ENCODE assay signal across 19 mouse cellular contexts in genomic region chr9:58399609-58400008, GRCm38 (mm10). TPM values are rescaled to one million over a fixed set of nuclear protein-coding genes. Genes with fewer than 3 reads are reported as not detected.
DNase-seq lines count a peak whose midpoint lies in the region; ATAC-seq and TF ChIP-seq lines count a peak whose summit lies in the region.
"Had no signal": no experiment of that assay in that cellular context is flagged by ENCODE, and none has a peak within 500 bp of the region (broad histone marks: within the 10 kb centered on the region; RNA-seq: fewer than 3 reads in every experiment).

No protein-coding gene starts in this region.

- H3K4me1 ChIP-seq in intestine, embryonic 14.5 days (replicated peaks; ENCODE audit: control insufficient read depth, insufficient read depth, low read length), result no peaks in the 10 kb centered on the region; the same call in 1 of the 2 replicates
- H3K4me1 ChIP-seq in intestine, embryonic 15.5 days (replicated peaks), result no peaks in the 10 kb centered on the region
- no peaks in the 10 kb centered on the region for H3K4me1 ChIP-seq in MEL (ENCODE audit: control insufficient read depth in 1 of 2, insufficient read depth in 2 of 2, low read length in 2 of 2)
- no peaks in the 10 kb centered on the region for H3K4me1 ChIP-seq in limb, embryonic 10.5 days
- no peaks in the 10 kb centered on the region for H3K4me1 ChIP-seq in midbrain, embryonic 11.5 days (ENCODE audit: control insufficient read depth, insufficient read depth, low read length)
- H3K4me1 ChIP-seq: forebrain, embryonic 13.5 days; limb, embryonic 12.5 days; liver, embryonic 15.5 days; midbrain, embryonic 13.5 days had no signal

- no peak overlapping the region for H3K4me2 ChIP-seq in intestine, embryonic 14.5 days (ENCODE audit: low read length)
- no peak overlapping the region for H3K4me2 ChIP-seq in intestine, embryonic 15.5 days (replicated peaks)
- H3K4me2 ChIP-seq in midbrain, embryonic 11.5 days, result no peak overlapping the region
- H3K4me2 ChIP-seq: forebrain, embryonic 13.5 days; hindbrain, embryonic 14.5 days; limb, embryonic 12.5 days; liver, embryonic 15.5 days; midbrain, embryonic 13.5 days had no signal

- H3K4me3 ChIP-seq in intestine, embryonic 14.5 days (ENCODE audit: low read depth, low read length), result no peak overlapping the region
- H3K4me3 ChIP-seq in intestine, embryonic 15.5 days (replicated peaks), result no peak overlapping the region
- H3K4me3 ChIP-seq in MEL (ENCODE audit: control insufficient read depth in 1 of 2, insufficient read depth in 1 of 2, low read depth in 2 of 2, low read length in 2 of 2), result no peak overlapping the region
- H3K4me3 ChIP-seq in limb, embryonic 10.5 days, result no peak overlapping the region
- no peak overlapping the region for H3K4me3 ChIP-seq in midbrain, embryonic 11.5 days (ENCODE audit: low read depth, low read length)
- H3K4me3 ChIP-seq: forebrain, embryonic 13.5 days; limb, embryonic 12.5 days; liver, embryonic 15.5 days; midbrain, embryonic 13.5 days had no signal

- peak; percentile 63 for DNase-seq in intestine, embryonic 14.5 days (ENCODE audit: low spot score)
- DNase-seq in A20 (ENCODE audit: low read depth, low spot score), result peak; percentile 4
- peak; percentile 11 for DNase-seq in MEL (ENCODE audit: low read depth, low spot score)
- peak; percentile 55 for DNase-seq in limb, embryonic 10.5 days (ENCODE audit: low spot score)
- DNase-seq in midbrain, embryonic 11.5 days (ENCODE audit: low spot score, missing footprints), result no peak
- DNase-seq in frontal cortex, postnatal 36 days (ENCODE audit: low spot score in 2 of 2), result no peak
- DNase-seq: cerebellum, postnatal 25 days; heart, adult 11 months; kidney, adult 2 months; lung, postnatal 36 days had no signal

- no peak overlapping the region for H3K9ac ChIP-seq in intestine, embryonic 14.5 days (ENCODE audit: low read length)
- no peak overlapping the region for H3K9ac ChIP-seq in intestine, embryonic 15.5 days
- no peak overlapping the region for H3K9ac ChIP-seq in MEL (ENCODE audit: control insufficient read depth, low read depth, low read length, poor library complexity, severe bottlenecking)
- H3K9ac ChIP-seq in midbrain, embryonic 11.5 days (ENCODE audit: low read length), result no peak overlapping the region
- H3K9ac ChIP-seq: forebrain, embryonic 13.5 days; hindbrain, embryonic 14.5 days; limb, embryonic 12.5 days; liver, embryonic 15.5 days; midbrain, embryonic 13.5 days had no signal

- H3K79me2 ChIP-seq in MEL (ENCODE audit: control insufficient read depth, insufficient read depth, low read length, poor library complexity), result no peaks in the 10 kb centered on the region

- no peak overlapping the region for H3K27ac ChIP-seq in intestine, embryonic 14.5 days (ENCODE audit: low read depth)
- no peak overlapping the region for H3K27ac ChIP-seq in intestine, embryonic 15.5 days
- H3K27ac ChIP-seq in MEL (ENCODE audit: control insufficient read depth, low read depth, low read length), result no peak overlapping the region
- no peak overlapping the region for H3K27ac ChIP-seq in limb, embryonic 10.5 days
- H3K27ac ChIP-seq in midbrain, embryonic 11.5 days (ENCODE audit: low read depth, low read length), result no peak overlapping the region
- H3K27ac ChIP-seq: forebrain, embryonic 13.5 days; hindbrain, embryonic 14.5 days; limb, embryonic 12.5 days; liver, embryonic 15.5 days; midbrain, embryonic 13.5 days had no signal

- no peak for TF ChIP-seq EP300 in MEL (IDR thresholded peaks at IDR 0.05; ENCODE audit: low read depth in 1 of 2, low read length in 2 of 2)

- no peaks in the 10 kb centered on the region for H3K9me3 ChIP-seq in intestine, embryonic 14.5 days (ENCODE audit: control insufficient read depth, low read length)
- H3K9me3 ChIP-seq in intestine, embryonic 15.5 days, result no peaks in the 10 kb centered on the region
- no peaks in the 10 kb centered on the region for H3K9me3 ChIP-seq in MEL (replicated peaks; ENCODE audit: insufficient read depth, low read length)
- no peaks in the 10 kb centered on the region for H3K9me3 ChIP-seq in limb, embryonic 10.5 days (replicated peaks)
- H3K9me3 ChIP-seq in midbrain, embryonic 11.5 days (ENCODE audit: control insufficient read depth, low read length), result no peaks in the 10 kb centered on the region
- H3K9me3 ChIP-seq: forebrain, embryonic 13.5 days; limb, embryonic 12.5 days; liver, embryonic 15.5 days; midbrain, embryonic 13.5 days had no signal

- no peak for TF ChIP-seq CTCF in MEL (IDR thresholded peaks at IDR 0.05 in 2 of 3, conservative IDR thresholded peaks at IDR 0.05 in 1 of 3; ENCODE audit: control insufficient read depth in 1 of 3, insufficient read depth in 1 of 3, low read depth in 2 of 3, low read length in 3 of 3, poor library complexity in 1 of 3, severe bottlenecking in 1 of 3)

- no peak for ATAC-seq in intestine, embryonic 14.5 days (replicated peaks; ENCODE audit: low FRiP score, low TSS enrichment, low read depth)
- ATAC-seq in intestine, embryonic 15.5 days, result no peak
- ATAC-seq in midbrain, embryonic 11.5 days (ENCODE audit: low FRiP score), result no peak
- ATAC-seq: forebrain, embryonic 13.5 days; midbrain, embryonic 13.5 days had no signal

- TF ChIP-seq POLR2A in MEL (IDR thresholded peaks at IDR 0.05; ENCODE audit: control insufficient read depth in 1 of 2, insufficient read depth in 1 of 2, low read depth in 1 of 2, low read length in 2 of 2, poor library complexity in 1 of 2), result no peak

- H3K36me3 ChIP-seq in intestine, embryonic 14.5 days (ENCODE audit: control insufficient read depth, insufficient read depth, low read length), result no peaks in the 10 kb centered on the region
- H3K36me3 ChIP-seq in intestine, embryonic 15.5 days, result no peaks in the 10 kb centered on the region
- H3K36me3 ChIP-seq in MEL (ENCODE audit: control insufficient read depth in 1 of 2, insufficient read depth in 2 of 2, low read length in 2 of 2), result no peaks in the 10 kb centered on the region
- no peaks in the 10 kb centered on the region for H3K36me3 ChIP-seq in limb, embryonic 10.5 days
- H3K36me3 ChIP-seq in midbrain, embryonic 11.5 days (ENCODE audit: control insufficient read depth, insufficient read depth, low read length), result no peaks in the 10 kb centered on the region
- H3K36me3 ChIP-seq: limb, embryonic 12.5 days; liver, embryonic 15.5 days; midbrain, embryonic 13.5 days had no signal

- no peaks in the 10 kb centered on the region for H3K27me3 ChIP-seq in intestine, embryonic 14.5 days (replicated peaks; ENCODE audit: control insufficient read depth, insufficient read depth, low read length)
- no peaks in the 10 kb centered on the region; the same call in 1 of the 2 replicates for H3K27me3 ChIP-seq in intestine, embryonic 15.5 days (replicated peaks)
- H3K27me3 ChIP-seq in MEL (ENCODE audit: control insufficient read depth in 1 of 2, insufficient read depth in 2 of 2, low read length in 2 of 2), result peaks cover 0 to 5% of the 10 kb centered on the region in 2 experiments; a peak in 3 of 4 replicates
- no peaks in the 10 kb centered on the region for H3K27me3 ChIP-seq in limb, embryonic 10.5 days (ENCODE audit: low read depth, poor library complexity, severe bottlenecking)
- H3K27me3 ChIP-seq in midbrain, embryonic 11.5 days (ENCODE audit: control insufficient read depth, insufficient read depth, low read length), result no peaks in the 10 kb centered on the region
- H3K27me3 ChIP-seq: forebrain, embryonic 13.5 days; limb, embryonic 12.5 days; liver, embryonic 15.5 days had no signal

- 18% methylated on average over 5 of the region's 5 CpGs for WGBS in intestine, embryonic 14.5 days
- 10% methylated on average over 5 of the region's 5 CpGs for WGBS in intestine, embryonic 15.5 days
- 20% methylated on average over 5 of the region's 5 CpGs for WGBS in limb, embryonic 10.5 days
- 39% methylated on average over 5 of the region's 5 CpGs for WGBS in midbrain, embryonic 11.5 days

- no peak for TF ChIP-seq RAD21 in MEL (IDR thresholded peaks at IDR 0.05; ENCODE audit: low read depth, low read length)

TF ChIP-seq in MEL, 35 proteins besides CTCF, POLR2A, EP300 and RAD21:
- TF ChIP-seq POLR2AphosphoS5 (IDR thresholded peaks at IDR 0.05; ENCODE audit: borderline replicate concordance, low read depth, low read length) (no peak), SMC3 (IDR thresholded peaks at IDR 0.05; ENCODE audit: low read depth, low read length) (no peak), NELFE (IDR thresholded peaks at IDR 0.05; ENCODE audit: low read depth, low read length) (no peak), CHD1 (IDR thresholded peaks at IDR 0.05; ENCODE audit: low read depth, low read length) (no peak), NRF1 (IDR thresholded peaks at IDR 0.05; ENCODE audit: insufficient read depth, low read depth, low read length, poor library complexity, severe bottlenecking) (no peak), TAL1 (IDR thresholded peaks at IDR 0.05; ENCODE audit: low read length) (no peak), MAZ (IDR thresholded peaks at IDR 0.05; ENCODE audit: low read depth, low read length) (no peak), HCFC1 (IDR thresholded peaks at IDR 0.05; ENCODE audit: low read depth, low read length) (no peak), KAT2A (conservative IDR thresholded peaks at IDR 0.05; ENCODE audit: low read depth, low read length) (no peak), ELF1 (IDR thresholded peaks at IDR 0.05; ENCODE audit: low read depth, low read length) (no peak), ZNF384 (IDR thresholded peaks at IDR 0.05; ENCODE audit: low read depth, low read length) (no peak), USF2 (IDR thresholded peaks at IDR 0.05; ENCODE audit: borderline replicate concordance in 1 of 2, insufficient read depth in 1 of 2, low read depth in 1 of 2, low read length in 2 of 2) (no peak), TBP (IDR thresholded peaks at IDR 0.05; ENCODE audit: low read depth, low read length) (no peak), MYC (IDR thresholded peaks at IDR 0.05; ENCODE audit: low read depth, low read length) (no peak)

RNA-seq across cellular contexts. Expression of gene Tbc1d21, which starts 29.4 kb away (rescaled TPM):
- not detected in 2 replicates for polyA plus RNA-seq in intestine, embryonic 14.5 days (2014; fragmentation: Nextera tagmentation; extraction: Ambion mirVana)
- not detected in 2 replicates for polyA plus RNA-seq in intestine, embryonic 15.5 days (2015; fragmentation: Nextera tagmentation; extraction: Ambion mirVana)
- total RNA-seq in MEL (2012; rRNA removed), result not detected in 2 replicates
- polyA plus RNA-seq in MEL (2012; ENCODE audit: insufficient read depth in 1 of 2, insufficient read length in 2 of 2, low read depth in 1 of 2, low replicate concordance in 2 of 2, missing spikeins in 1 of 2), result under 1 TPM in 1 of 2 experiments, not detected in 1; 0.13 TPM
- not detected in 2 replicates for polyA plus RNA-seq in limb, embryonic 10.5 days (2016; fragmentation: Nextera tagmentation; extraction: Ambion mirVana)
- polyA plus RNA-seq in midbrain, embryonic 11.5 days (2014; fragmentation: Nextera tagmentation; extraction: Ambion mirVana), result not detected in 2 replicates
- total RNA-seq: adrenal gland, postnatal 4 days; layer of hippocampus, adult 18-20 months had no signal
- polyA plus RNA-seq: forebrain, embryonic 13.5 days; heart, embryonic 14.5 days; hindbrain, embryonic 14.5 days; kidney, adult 2 months; limb, embryonic 12.5 days; liver, embryonic 15.5 days; midbrain, embryonic 13.5 days had no signal

Comparison
In these comparisons a context has a peak if more than half of its experiments do, and no peak if none do; other contexts are left out.
1. DNase-seq: peak in intestine, embryonic 14.5 days (single experiment), A20 (single experiment), MEL (single experiment) and limb, embryonic 10.5 days (single experiment); none in midbrain, embryonic 11.5 days (single experiment) and frontal cortex, postnatal 36 days (0 of 2).